Mouse (Mus musculus): ENCODE measurements around the gene Ncor1. TPM values are rescaled to one million over a fixed set of nuclear protein-coding genes. Genes with fewer than 3 reads are reported as not detected.

Gene Ncor1
- total RNA-seq, 4 experiments from 2014 or later, result 177 to 269 (median 227) TPM

Other genes starting within 250 kb of the Ncor1 start
- 1 to 10 TPM; 1.0 to 2.8 (median 1.2) TPM for gene Adora2b, start 209.6 kb downstream of the Ncor1 start, total RNA-seq (2022)
- gene Zswim7, start 177.2 kb downstream of the Ncor1 start, total RNA-seq (2022), result 10 to 100 TPM; 12.1 to 19.5 (median 16.7) TPM
- gene Ttc19, start 177.1 kb downstream of the Ncor1 start, total RNA-seq (2022), result 10 to 100 TPM; 23.7 to 26.7 (median 25.8) TPM
- gene Pigl, start 81 bp downstream of the Ncor1 start, total RNA-seq (2022), result 10 to 100 TPM; 10.2 to 10.9 (median 10.7) TPM
- 10 to 100 TPM; 31.1 to 42.2 (median 39.0) TPM for gene Cenpv, start 80.7 kb upstream of the Ncor1 start, total RNA-seq (2022)
- 1,000 to 10,000 TPM; 1,433 to 1,769 (median 1,540) TPM for gene Ubb, start 92.6 kb upstream of the Ncor1 start, total RNA-seq (2022)
- 1 to 10 TPM; 3.6 to 7.2 (median 4.9) TPM for gene Trpv2, start 115.9 kb upstream of the Ncor1 start, total RNA-seq (2022)
- gene Lrrc75a, start 190.0 kb upstream of the Ncor1 start, total RNA-seq (2022), result 10 to 100 TPM; 30.3 to 54.2 (median 37.9) TPM
- gene Mmgt2, start 190.1 kb upstream of the Ncor1 start, total RNA-seq (2022), result 10 to 100 TPM; 39.9 to 60.5 (median 52.3) TPM